ENCODE assay signal across 8 mouse cellular contexts in the genomic region with DNA sequence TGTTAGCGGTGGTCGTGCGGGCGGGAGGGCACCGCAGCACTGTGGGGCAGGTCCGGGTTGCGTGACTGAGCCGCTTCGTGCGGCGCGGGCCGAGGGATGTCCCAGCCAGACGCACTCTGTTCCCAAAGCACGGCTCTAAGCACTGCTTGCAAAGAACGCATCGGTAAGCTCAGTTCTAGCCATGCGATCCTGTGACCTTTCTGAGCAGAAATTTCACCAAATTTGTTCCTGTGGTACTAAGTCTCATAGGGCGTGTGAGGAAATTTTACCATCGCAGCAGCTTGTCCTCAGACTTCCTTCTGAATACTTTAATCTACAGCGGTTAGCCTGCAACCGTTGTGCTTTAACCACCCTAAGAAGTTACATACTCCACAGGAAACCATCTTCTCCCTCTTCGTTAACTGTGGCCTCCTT. TPM values are rescaled to one million over a fixed set of nuclear protein-coding genes. Genes with fewer than 3 reads are reported as not detected.
A peak's percentile ranks its signal among the peaks of the same experiment; 100 is the strongest.
DNase-seq lines count a peak whose midpoint lies in the region; ATAC-seq lines count a peak whose summit lies in the region.

No protein-coding gene starts in this region.

- peaks cover 11% of the 10 kb centered on the region; the same call in 1 of the 2 replicates for H3K4me1 ChIP-seq in neural tube, embryonic 11.5 days (ENCODE audit: control insufficient read depth, insufficient read depth, low read length)
- peaks cover 18% of the 10 kb centered on the region for H3K4me1 ChIP-seq in embryonic facial prominence, embryonic 10.5 days
- peaks cover 13% of the 10 kb centered on the region for H3K4me1 ChIP-seq in intestine, embryonic 14.5 days (replicated peaks; ENCODE audit: control insufficient read depth, insufficient read depth, low read length)

- H3K36me3 ChIP-seq in neural tube, embryonic 11.5 days (ENCODE audit: control insufficient read depth, insufficient read depth, low read length), result peaks cover 3% of the 10 kb centered on the region; the same call in 1 of the 2 replicates
- H3K36me3 ChIP-seq in embryonic facial prominence, embryonic 10.5 days (replicated peaks), result peaks cover 31% of the 10 kb centered on the region
- peaks cover 32% of the 10 kb centered on the region for H3K36me3 ChIP-seq in intestine, embryonic 14.5 days (ENCODE audit: control insufficient read depth, insufficient read depth, low read length)

- peak; percentile 59; the same call in 1 of the 2 replicates for ATAC-seq in neural tube, embryonic 11.5 days (ENCODE audit: insufficient read depth, low FRiP score, low TSS enrichment)
- peak; percentile 73 for ATAC-seq in intestine, embryonic 14.5 days (replicated peaks; ENCODE audit: low FRiP score, low TSS enrichment, low read depth)
- ATAC-seq in monocyte, adult 5-6 weeks (replicated peaks; ENCODE audit: insufficient number of reproducible peaks, low FRiP score, low TSS enrichment, poor library complexity, severe bottlenecking), result peak; percentile 27

- no peaks in the 10 kb centered on the region for H3K9me3 ChIP-seq in neural tube, embryonic 11.5 days (ENCODE audit: control insufficient read depth, low read length)
- no peaks in the 10 kb centered on the region for H3K9me3 ChIP-seq in embryonic facial prominence, embryonic 10.5 days
- no peaks in the 10 kb centered on the region for H3K9me3 ChIP-seq in intestine, embryonic 14.5 days (ENCODE audit: control insufficient read depth, low read length)

- no peak for DNase-seq in neural tube, embryonic 11.5 days (ENCODE audit: low spot score)
- no peak for DNase-seq in neural tube, embryonic 10.5 days (ENCODE audit: extremely low spot score, low spot score)
- no peak for DNase-seq in embryonic facial prominence, embryonic 10.5 days (ENCODE audit: low spot score)
- DNase-seq in intestine, embryonic 14.5 days (ENCODE audit: low spot score), result no peak
- no peak for DNase-seq in frontal cortex, postnatal 25 days (ENCODE audit: low spot score in 2 of 2)
- DNase-seq in thymus, postnatal 36 days, result no peak
- DNase-seq in layer of hippocampus, postnatal 25 days (ENCODE audit: extremely low spot score in 1 of 2, low spot score in 1 of 2), result no peak

- peak overlapping the region; percentile 81 for H3K4me2 ChIP-seq in neural tube, embryonic 11.5 days (ENCODE audit: low read depth)
- peak overlapping the region; percentile 72 for H3K4me2 ChIP-seq in intestine, embryonic 14.5 days (ENCODE audit: low read length)

- H3K27ac ChIP-seq in neural tube, embryonic 11.5 days (ENCODE audit: low read depth, low read length), result peak overlapping the region; percentile 89
- H3K27ac ChIP-seq in embryonic facial prominence, embryonic 10.5 days (replicated peaks), result peak overlapping the region; percentile 86
- peak overlapping the region; percentile 88 for H3K27ac ChIP-seq in intestine, embryonic 14.5 days (ENCODE audit: low read depth)

- WGBS in neural tube, embryonic 11.5 days, result under 1% methylated on average over 23 of the region's 23 CpGs
- under 1% methylated on average over 23 of the region's 23 CpGs for WGBS in embryonic facial prominence, embryonic 10.5 days
- 1% methylated on average over 23 of the region's 23 CpGs for WGBS in intestine, embryonic 14.5 days

- no peaks in the 10 kb centered on the region for H3K27me3 ChIP-seq in neural tube, embryonic 11.5 days (ENCODE audit: control insufficient read depth, insufficient read depth, low read length)
- peaks cover 14% of the 10 kb centered on the region for H3K27me3 ChIP-seq in embryonic facial prominence, embryonic 10.5 days (replicated peaks; ENCODE audit: low read depth, poor library complexity, severe bottlenecking)
- H3K27me3 ChIP-seq in intestine, embryonic 14.5 days (replicated peaks; ENCODE audit: control insufficient read depth, insufficient read depth, low read length), result no peaks in the 10 kb centered on the region

- H3K9ac ChIP-seq in neural tube, embryonic 11.5 days (ENCODE audit: low read length), result peak overlapping the region; percentile 76
- H3K9ac ChIP-seq in intestine, embryonic 14.5 days (ENCODE audit: low read length), result peak overlapping the region; percentile 65

- peak overlapping the region; percentile 96 for H3K4me3 ChIP-seq in neural tube, embryonic 11.5 days (ENCODE audit: low read depth, low read length)
- peak overlapping the region; percentile 86 for H3K4me3 ChIP-seq in embryonic facial prominence, embryonic 10.5 days
- peak overlapping the region; percentile 79 for H3K4me3 ChIP-seq in intestine, embryonic 14.5 days (ENCODE audit: low read depth, low read length)

RNA-seq across cellular contexts. Expression of gene Ankrd12, which starts 0.6 kb away (rescaled TPM):
- 33.2 and 34.7 TPM in 2 replicates for polyA plus RNA-seq in neural tube, embryonic 11.5 days (2014; fragmentation: Nextera tagmentation; extraction: Ambion mirVana)
- polyA plus RNA-seq in embryonic facial prominence, embryonic 10.5 days (2016; fragmentation: Nextera tagmentation; extraction: Ambion mirVana), result 16.1 and 19.2 TPM in 2 replicates
- 21.2 and 24.7 TPM in 2 replicates for polyA plus RNA-seq in intestine, embryonic 14.5 days (2014; fragmentation: Nextera tagmentation; extraction: Ambion mirVana)
- total RNA-seq in monocyte, adult 5-6 weeks (2017), result 60.7 to 91.8 TPM (median 63.4 TPM) in 3 replicates
- total RNA-seq in layer of hippocampus, postnatal 25 days (2021), result 100 to 1,000 TPM; 146 to 159 TPM

RNA-seq across cellular contexts. Expression of gene Ndufv2, which starts 23.9 kb away (rescaled TPM):
- 321 and 347 TPM in 2 replicates for polyA plus RNA-seq in neural tube, embryonic 11.5 days (2014; fragmentation: Nextera tagmentation; extraction: Ambion mirVana)
- 302 and 311 TPM in 2 replicates for polyA plus RNA-seq in embryonic facial prominence, embryonic 10.5 days (2016; fragmentation: Nextera tagmentation; extraction: Ambion mirVana)
- 379 and 401 TPM in 2 replicates for polyA plus RNA-seq in intestine, embryonic 14.5 days (2014; fragmentation: Nextera tagmentation; extraction: Ambion mirVana)
- 97.5 to 124 TPM (median 101 TPM) in 3 replicates for total RNA-seq in monocyte, adult 5-6 weeks (2017)
- total RNA-seq in layer of hippocampus, postnatal 25 days (2021), result 100 to 1,000 TPM; 248 to 262 TPM

RNA-seq across cellular contexts. Expression of gene Washc1, which starts 33.9 kb away (rescaled TPM):
- polyA plus RNA-seq in neural tube, embryonic 11.5 days (2014; fragmentation: Nextera tagmentation; extraction: Ambion mirVana), result 31.1 and 31.5 TPM in 2 replicates
- polyA plus RNA-seq in embryonic facial prominence, embryonic 10.5 days (2016; fragmentation: Nextera tagmentation; extraction: Ambion mirVana), result 32.6 and 34.0 TPM in 2 replicates
- 34.0 and 38.0 TPM in 2 replicates for polyA plus RNA-seq in intestine, embryonic 14.5 days (2014; fragmentation: Nextera tagmentation; extraction: Ambion mirVana)
- 15.0 to 43.3 TPM (median 25.2 TPM) in 3 replicates for total RNA-seq in monocyte, adult 5-6 weeks (2017)
- total RNA-seq in layer of hippocampus, postnatal 25 days (2021), result 10 to 100 TPM; 43.6 to 44.8 TPM

RNA-seq across cellular contexts. Expression of gene Ddx11, which starts 45.9 kb away (rescaled TPM):
- 16.0 and 16.9 TPM in 2 replicates for polyA plus RNA-seq in neural tube, embryonic 11.5 days (2014; fragmentation: Nextera tagmentation; extraction: Ambion mirVana)
- polyA plus RNA-seq in embryonic facial prominence, embryonic 10.5 days (2016; fragmentation: Nextera tagmentation; extraction: Ambion mirVana), result 37.5 and 41.8 TPM in 2 replicates
- polyA plus RNA-seq in intestine, embryonic 14.5 days (2014; fragmentation: Nextera tagmentation; extraction: Ambion mirVana), result 18.5 and 20.7 TPM in 2 replicates
- 4.5 to 12.8 TPM (median 8.1 TPM) in 3 replicates for total RNA-seq in monocyte, adult 5-6 weeks (2017)
- 1 to 10 TPM; 1.2 to 2.1 TPM for total RNA-seq in layer of hippocampus, postnatal 25 days (2021)
